Mouse (Mus musculus): Measurements from ENCODE around the gene Megf11.

DNA sequence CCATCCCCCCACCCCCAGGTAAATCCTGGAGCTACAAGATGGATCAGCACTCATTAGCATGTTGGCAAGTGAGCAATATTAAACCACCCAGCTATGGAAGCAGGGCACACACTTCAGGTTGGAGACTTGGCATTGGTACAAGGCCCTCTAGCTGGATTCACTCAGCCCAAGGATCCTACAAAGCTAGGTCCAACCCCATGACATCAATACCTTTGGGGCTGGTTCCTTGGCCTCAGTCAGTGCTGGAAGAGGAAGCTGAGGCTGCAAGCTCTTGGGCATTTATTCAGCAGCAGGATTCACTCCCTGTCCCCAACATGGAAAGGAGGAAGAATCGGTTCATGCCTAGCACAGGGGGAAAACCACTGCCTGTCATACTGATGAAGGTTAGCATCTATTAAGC lies 118.6 kb downstream of the Megf11 start:
- TF ChIP-seq GATA1 (IDR thresholded peaks at IDR 0.05; ENCODE audit: borderline replicate concordance, low read length), result no peak
- TF ChIP-seq FLI1 (IDR thresholded peaks at IDR 0.05; ENCODE audit: low read length), result no peak

All from megakaryocyte, embryonic 14.5 days (primary cell).